Mouse (Mus musculus): ENCODE results near the gene Sik3.

Sik3 gene

DNA sequence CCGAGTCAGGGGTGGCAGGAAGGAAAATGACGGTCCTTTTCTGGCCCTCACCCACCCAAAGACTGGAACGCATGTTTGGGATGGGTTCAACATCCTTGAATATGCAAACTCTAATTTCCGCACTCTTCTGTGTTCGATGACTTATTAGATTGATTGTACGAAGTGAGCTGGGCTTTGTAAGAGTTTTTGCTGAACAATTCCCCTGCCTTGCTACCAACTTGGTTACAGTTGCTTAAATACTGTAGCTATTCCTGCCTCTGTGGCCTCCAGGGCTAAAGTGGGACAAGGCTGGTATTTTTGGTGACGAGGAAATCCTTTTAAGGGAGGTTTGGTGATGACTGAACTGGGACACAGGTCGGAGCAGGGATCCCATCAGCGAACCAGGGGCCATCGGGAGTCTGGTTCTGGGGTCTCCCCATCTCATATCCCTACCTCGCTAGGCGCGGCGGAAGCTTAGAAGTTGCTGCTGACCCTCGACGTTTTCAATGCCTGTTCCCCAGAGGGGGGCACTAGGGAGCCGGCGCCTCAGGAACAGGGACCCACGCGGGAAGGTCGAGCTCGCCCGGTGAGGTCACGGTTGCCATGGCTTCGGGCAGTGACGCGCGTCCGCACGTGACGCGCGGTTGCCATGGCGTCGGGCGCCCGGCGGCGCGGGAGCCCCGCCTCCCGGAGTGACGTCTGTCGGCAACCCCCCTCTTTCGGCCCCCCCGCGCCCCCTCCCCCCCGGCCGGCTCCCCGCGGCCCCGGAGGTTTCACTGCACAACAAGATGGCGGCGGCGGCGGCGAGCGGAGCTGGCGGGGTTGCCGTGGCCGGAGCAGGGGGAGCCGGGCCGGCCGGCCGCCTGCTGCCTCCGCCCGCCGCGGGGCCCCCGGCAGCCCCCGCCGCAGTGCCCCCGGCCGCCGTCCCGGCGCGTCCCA, at the start of gene Sik3, which contains the start of gene Pafah1b2:
Gene Sik3 (plus strand): TSS at position 730 of the 918 bp plus-strand sequence.
Gene Pafah1b2 (minus strand): TSS at position 600 of the 918 bp plus-strand sequence.
- peak; percentile 95 to 97 for DNase-seq

DNA sequence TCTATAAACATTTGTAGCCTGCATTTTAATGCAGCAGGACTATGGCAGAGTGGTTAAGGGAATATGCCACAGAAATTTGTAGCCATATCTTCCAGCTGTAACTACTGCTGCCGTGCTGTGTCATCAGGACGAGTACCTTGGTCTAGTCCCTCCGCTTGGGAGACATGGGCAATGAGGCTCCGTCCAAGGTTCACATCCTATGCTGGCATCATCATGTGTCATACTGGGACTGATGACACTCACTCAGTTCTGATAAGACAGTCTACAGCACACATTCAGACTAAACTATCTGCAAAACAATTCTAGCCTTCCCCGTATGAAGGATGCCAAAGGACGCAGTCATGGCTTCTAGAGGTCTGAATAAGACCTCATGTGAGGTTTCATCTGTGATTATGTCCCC, 49.0 kb upstream of the Sik3 start:
- no peak for DNase-seq

GRCm38 (mm10) chr9:45976884-45977283, 35.7 kb upstream of the Sik3 start:
- peak; percentile 11 to 14 for DNase-seq

- no peak for DNase-seq
Observed at GRCm38 (mm10) chr9:45979778-45980177, 32.8 kb upstream of the Sik3 start.

DNA sequence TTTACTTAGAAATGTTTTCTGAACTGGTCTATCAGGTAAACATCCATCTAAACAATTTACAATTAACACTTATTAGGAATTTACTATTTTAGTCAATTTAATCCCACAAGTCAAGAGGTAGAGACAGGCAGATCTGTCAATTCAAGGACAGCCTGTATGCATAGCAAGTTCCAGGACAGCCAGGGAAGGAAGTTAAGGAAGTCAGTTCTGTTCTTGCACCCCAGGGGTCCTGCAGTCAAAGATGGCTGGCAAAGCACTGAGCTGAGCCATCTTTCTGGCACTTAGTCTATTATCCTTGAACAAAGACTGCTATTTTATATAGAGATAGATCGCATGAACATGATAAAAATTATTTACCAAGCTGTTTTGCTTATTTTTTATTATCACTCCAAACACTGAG, 32.0 kb upstream of the Sik3 start:
- DNase-seq = no peak

DNA sequence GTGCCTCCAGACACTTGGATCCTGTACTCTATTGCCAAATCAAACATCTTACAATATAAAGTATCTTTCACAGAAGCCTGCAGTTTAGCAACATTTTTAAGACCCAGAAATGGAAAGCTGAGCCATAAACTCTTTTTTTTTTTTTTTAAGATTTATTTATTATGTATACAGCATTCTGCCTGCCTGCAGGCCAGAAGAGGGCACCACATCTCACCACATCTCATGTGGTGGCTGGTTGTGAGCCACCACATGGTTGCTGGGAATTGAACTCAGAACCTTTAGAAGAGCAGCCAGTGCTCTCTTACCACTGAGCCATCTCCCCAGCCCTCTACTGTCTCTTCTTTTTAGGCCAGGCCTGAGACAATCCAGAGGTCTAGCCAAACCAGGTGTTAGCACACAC, 31.3 kb upstream of the Sik3 start:
- DNase-seq = peak; percentile 33 to 37

DNA sequence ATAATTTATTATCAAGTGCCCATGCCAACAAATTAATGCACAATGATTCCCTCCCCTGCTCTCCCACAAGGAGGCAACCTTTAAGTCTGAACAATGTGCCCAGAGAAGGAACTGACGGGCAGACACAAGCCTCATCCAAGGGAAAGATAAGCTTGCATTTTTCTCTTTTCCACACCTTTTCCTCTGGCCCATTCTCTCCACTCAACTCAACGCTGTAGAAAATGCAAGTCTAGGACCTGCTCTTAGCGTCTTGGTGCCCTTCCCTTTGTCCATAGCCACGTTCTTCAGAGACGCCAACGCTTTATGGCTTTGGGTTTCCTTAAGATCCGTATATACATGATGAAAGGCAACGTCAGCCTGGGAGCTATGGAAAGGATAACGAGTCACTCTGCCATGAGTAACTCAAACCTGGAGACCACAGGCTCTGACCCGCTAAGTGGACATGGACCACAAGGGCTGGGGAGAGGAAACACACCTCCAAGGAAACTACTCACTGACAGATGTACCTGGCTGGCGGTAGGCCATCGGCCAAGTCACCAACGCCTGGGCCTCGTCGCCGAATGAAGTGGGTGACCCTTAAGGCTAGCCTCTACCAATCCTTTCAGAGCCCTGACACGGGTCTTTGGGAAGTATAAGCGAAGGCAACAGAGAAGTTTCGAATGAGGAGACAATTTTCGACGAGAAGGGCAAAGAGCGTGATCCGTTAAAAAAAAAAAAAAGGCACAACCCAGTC, 28.8 kb upstream of the Sik3 start:
- DNase-seq = peak; percentile 9 to 27

- peak; percentile 92 to 93 for DNase-seq
Observed at GRCm38 (mm10) chr9:45984409-45985228, 28.0 kb upstream of the Sik3 start.

DNA sequence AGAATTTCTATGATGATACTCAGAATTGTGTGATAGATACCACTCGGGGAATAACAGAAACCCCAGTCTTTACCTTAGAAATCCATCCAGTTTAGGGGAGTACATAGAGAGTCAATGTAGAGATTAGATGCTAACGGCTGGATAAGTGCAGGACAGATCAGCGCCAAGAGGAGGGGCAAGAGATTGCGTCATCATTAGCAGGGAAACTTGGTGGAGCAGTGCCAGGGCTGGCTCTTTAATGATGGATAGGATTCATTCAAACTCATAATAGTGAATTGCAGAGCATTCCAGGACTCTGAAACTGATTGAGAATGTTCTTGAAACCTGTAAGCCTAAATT, 27.4 kb upstream of the Sik3 start:
- peak; percentile 14 to 24 for DNase-seq

DNA sequence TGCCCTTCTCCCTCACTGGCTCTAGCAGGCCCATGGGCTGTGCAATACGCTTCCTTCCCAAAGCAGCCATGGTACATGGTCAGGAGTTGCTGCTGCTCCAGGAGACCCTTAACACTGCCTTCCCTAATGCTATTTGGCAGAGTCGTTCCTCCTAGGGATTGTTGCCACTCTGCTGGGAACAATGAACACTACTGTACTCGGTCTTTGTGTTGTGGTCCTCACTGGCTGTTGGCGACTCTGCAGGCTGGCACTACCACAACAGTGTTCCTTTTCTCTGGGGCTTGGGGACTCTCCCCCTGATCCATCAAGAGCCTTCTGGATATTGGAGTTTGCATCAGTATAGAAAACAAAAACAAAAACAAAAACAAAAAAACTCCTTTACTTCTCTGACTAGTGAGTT, 13.6 kb upstream of the Sik3 start:
- no peak for DNase-seq

DNA sequence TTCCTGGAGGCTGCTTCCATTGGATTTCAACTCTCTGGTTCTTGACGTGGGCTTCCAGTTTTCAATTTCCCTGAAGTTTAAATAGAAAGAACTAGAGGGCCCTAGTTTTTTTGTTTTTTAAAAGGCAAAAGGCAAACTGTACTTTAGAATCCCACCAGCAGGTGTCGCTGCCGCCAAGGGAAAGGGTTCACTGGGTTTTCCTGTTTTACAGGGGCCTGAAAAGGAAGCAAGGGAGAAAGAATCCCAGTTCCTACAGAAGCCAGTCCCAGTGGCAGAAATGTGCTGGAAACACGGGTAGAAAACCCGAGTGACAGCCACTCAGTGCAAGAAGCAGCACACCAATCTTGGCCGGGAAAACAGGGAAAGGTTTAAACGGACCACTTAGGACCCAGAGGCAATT, 8.9 kb upstream of the Sik3 start:
- DNase-seq = peak; percentile 79 to 81

- no peak for DNase-seq
Observed at GRCm38 (mm10) chr9:46004529-46004928, 8.1 kb upstream of the Sik3 start.

DNA sequence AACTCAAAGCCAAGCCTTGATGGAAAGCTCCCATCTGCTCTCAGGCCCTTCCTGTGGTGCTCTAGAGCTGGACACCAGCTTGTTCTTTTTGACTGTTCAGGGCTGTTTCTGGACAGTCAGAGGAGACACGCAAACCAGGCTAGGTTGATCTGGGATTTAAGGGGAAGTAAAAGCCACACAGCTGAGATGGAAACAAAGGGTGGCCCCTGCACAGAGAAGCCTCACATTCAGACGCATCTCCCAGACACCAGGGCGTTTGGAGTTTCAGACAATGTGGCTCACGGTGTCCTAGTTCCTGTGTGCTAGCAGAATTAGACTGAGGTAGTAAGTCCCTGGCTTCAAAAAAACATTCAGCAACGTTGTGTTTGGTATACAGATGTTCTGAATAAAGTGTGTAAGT, 6.4 kb upstream of the Sik3 start:
- DNase-seq = no peak

DNA sequence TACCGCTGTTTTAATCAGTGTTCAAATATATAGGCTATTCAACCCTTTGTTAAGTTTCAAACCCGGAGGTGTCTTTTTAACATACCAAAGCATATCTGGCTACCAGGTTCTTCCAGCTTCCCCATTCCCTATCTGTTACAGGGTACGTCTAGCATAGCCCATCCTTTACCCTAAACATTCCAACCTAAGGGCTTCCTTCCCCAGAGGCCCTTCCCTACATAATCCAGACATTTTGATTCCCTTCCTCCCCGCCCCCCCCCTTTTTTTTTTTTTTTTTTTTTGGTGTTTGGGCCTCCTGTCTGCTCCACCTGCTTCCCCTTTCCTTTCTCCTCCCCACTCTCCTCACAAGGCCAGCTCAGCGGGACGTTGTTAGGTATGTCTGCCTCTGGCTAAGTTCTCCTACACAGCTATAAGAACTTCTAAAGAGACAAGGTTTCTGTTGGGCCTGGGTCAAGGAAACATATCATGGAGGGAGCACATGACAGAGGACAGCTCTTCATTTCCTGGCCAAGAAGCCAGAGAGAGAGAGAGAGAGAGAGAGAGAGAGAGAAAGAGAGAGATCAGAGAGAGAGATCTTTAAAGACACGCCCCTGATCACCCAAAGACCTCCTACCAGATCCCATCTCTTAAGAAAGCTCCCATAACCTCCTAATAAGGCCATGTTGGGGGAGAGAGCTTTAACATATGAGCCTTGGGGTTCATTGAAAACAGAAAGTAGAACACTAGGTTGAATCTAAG, 3.5 kb upstream of the Sik3 start:
- DNase-seq = no peak

- peak; percentile 61 to 66 for DNase-seq
Observed at GRCm38 (mm10) chr9:46009669-46009983, 3.0 kb upstream of the Sik3 start.

- DNase-seq = no peak
Observed at GRCm38 (mm10) chr9:46011094-46011970, 1.3 kb upstream of the Sik3 start.

DNA sequence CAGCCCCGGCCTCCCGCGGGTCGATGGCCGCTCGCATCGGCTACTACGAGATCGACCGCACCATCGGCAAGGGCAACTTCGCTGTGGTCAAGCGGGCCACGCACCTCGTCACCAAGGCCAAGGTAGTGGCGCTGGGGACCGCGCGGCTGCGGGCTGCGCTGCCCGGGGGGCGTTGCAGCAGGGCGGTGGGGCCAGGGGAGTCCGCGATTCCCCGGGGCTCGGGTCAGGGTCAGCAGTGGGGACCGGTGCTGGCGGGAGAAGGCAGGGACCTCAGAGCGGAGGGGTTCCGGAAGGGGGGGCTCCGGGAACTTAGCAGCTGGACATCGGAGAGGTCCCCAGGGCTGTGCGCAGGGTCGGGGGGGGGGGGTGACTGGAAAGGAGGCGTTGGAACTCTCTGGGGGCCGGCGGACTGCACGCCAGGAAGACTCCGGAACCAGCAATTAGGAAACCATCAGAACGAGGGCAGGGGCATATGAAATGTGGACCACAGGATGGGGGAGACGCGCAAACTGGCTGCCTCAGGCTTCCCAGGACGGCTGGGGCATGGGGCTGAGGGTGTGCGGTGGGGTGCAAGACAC, 478 bp downstream of the Sik3 start:
- DNase-seq = peak; percentile 27 to 32

DNA sequence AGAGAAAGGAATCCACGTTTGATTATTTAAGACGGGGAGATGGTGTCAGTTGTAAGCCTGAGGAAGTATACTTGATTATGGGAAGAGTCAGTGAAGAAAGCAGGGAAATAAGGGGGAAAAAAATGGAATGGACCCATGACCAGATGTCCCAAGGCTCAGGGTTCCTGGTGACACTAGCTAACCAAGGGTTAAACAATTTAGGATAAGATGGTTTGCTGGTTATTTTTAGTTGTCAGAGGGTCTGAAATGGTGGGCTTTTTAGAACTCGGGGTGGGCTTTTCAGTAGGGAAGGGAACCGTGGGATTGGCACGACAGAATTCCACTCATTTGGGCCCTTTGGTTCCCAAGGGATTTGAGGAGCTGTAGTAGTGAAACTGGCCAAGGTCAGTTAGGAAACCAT, 996 bp downstream of the Sik3 start:
- no peak for DNase-seq

- peak; percentile 82 to 84 for DNase-seq
Observed at GRCm38 (mm10) chr9:46014251-46014681, 1.6 kb downstream of the Sik3 start.

GRCm38 (mm10) chr9:46015081-46015551, 2.5 kb downstream of the Sik3 start:
- DNase-seq = no peak

DNA sequence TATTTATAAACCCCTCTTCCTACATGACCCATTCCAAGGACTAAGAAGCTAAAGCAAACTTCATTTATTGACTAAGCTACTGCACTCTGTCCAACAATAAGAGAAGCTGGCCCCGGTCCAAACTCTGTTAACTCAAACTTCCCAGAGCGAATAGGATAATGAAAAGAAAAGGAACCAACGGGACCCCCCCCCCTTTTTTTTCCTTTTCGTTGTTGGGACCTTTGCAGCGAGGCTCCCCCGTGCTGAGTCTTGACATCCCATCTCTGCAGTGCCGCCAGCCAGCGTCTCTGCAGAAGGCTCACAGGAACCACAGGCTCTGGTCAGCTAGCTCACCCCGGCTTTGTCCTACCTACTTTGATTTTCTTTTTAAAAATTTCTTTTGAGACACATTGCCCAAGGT, 3.2 kb downstream of the Sik3 start:
- no peak for DNase-seq

All from B cell, adult 2 months (primary cell).